Mouse (Mus musculus): ENCODE measurements around the gene Lypla2. TPM values are rescaled to one million over a fixed set of nuclear protein-coding genes. Genes with fewer than 3 reads are reported as not detected.

Gene Lypla2
- total and polyA plus RNA-seq, 3 experiments = 54.9 to 91.8 (median 57.2) TPM

DNA sequence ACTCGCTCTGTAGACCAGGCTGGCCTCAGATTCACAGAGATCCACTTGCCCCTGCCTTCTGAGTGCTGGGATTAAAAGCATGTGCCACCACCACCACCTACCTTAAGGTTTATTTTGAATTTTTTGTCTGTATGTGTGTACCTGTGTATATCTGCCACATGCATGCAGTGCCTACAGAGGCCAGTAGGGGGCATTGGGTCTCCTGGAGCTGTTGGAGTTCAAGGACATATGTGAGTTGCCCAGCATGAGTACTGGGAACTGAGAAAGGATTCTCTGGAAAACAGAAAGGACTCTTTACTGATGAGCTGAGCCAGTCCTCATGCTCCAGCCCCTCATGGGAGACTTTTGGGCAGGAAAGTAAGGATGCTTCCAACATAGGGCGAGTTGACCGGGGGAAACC, 20.9 kb downstream of the Lypla2 start:
- H3K79me2 ChIP-seq (replicated peaks; ENCODE audit: control insufficient read depth, extremely low read depth, insufficient read depth, poor library complexity, severe bottlenecking) = no peaks in the 10 kb centered on the region
- H3K27me3 ChIP-seq (replicated peaks) = no peaks in the 10 kb centered on the region
- in situ Hi-C loops (cut with MboI; ENCODE audit: low pct_ligation_motif_present, low pct_unique_long_range_greater_than_20kb, low sequenced_read_pairs) (no loop called here), dilution Hi-C loops (cut with MboI; ENCODE audit: extremely low pct_ligation_motif_present, extremely low pct_unique_long_range_greater_than_20kb, low sequenced_read_pairs) (no loop called here)
- H3K9me3 ChIP-seq (replicated peaks; ENCODE audit: low read length) = peaks cover 11% of the 10 kb centered on the region
- no peak for DNase-seq (ENCODE audit: extremely low read depth)
- TF ChIP-seq CTCF (conservative IDR thresholded peaks at IDR 0.05 in 1 of 2, IDR thresholded peaks at IDR 0.05 in 1 of 2; ENCODE audit: low read depth in 2 of 2, low read length in 2 of 2) (peak; percentile 18 to 27; a peak in 1 of 4 replicates), JUND (conservative IDR thresholded peaks at IDR 0.05; ENCODE audit: low read depth, low read length) (no peak)
- no peak overlapping the region for H3K4me2 ChIP-seq (ENCODE audit: insufficient read depth, low read depth, poor library complexity, severe bottlenecking)
- H3K9ac ChIP-seq (ENCODE audit: insufficient read depth, low read depth) = no peak overlapping the region
- H3K4me1 ChIP-seq (ENCODE audit: control insufficient read depth in 1 of 2, insufficient read depth in 2 of 2) = peaks cover 0 to 17% of the 10 kb centered on the region in 2 experiments; a peak in 2 of 4 replicates
- no peak overlapping the region for H3K4me3 ChIP-seq (replicated peaks in 1 of 3; ENCODE audit: low read depth in 2 of 3, low read length in 2 of 3, poor library complexity in 1 of 3)
- no peak overlapping the region for H3K27ac ChIP-seq (ENCODE audit: insufficient read depth, low read depth)
- peaks cover 26 to 60% of the 10 kb centered on the region in 2 experiments for H3K36me3 ChIP-seq (replicated peaks in 1 of 2; ENCODE audit: control insufficient read depth in 1 of 2, insufficient read depth in 1 of 2, low read length in 1 of 2)

DNA sequence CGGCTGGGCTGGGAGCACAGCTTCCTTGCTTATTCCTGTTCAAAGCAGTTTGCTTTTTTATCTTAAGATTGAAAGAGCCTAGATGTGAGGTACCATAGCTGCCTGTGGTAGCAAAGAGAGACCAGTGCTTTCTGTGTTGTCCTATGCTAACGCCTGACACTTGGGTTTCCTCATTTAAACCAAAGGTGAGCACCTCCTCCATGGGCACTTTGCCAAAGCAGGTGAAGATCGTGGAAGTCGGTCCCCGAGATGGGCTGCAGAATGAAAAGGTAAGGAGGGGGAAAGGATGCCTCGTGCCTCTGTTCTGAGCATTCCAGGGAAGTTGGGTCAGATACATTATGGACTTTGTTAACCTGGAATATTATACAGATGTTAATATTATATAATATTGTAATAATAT, 22.1 kb downstream of the Lypla2 start:
- Histone ChIP-seq H3K4me3 (replicated peaks in 1 of 3; ENCODE audit: low read depth in 2 of 3, low read length in 2 of 3, poor library complexity in 1 of 3) (no peak overlapping the region), H3K27me3 (replicated peaks) (no peaks in the 10 kb centered on the region), H3K79me2 (replicated peaks; ENCODE audit: control insufficient read depth, extremely low read depth, insufficient read depth, poor library complexity, severe bottlenecking) (no peaks in the 10 kb centered on the region), H3K36me3 (replicated peaks in 1 of 2; ENCODE audit: control insufficient read depth in 1 of 2, insufficient read depth in 1 of 2, low read length in 1 of 2) (peaks cover 18 to 50% of the 10 kb centered on the region in 2 experiments), H3K4me1 (ENCODE audit: control insufficient read depth in 1 of 2, insufficient read depth in 2 of 2) (peaks cover 3 to 23% of the 10 kb centered on the region in 2 experiments; a peak in 3 of 4 replicates), H3K9ac (ENCODE audit: insufficient read depth, low read depth) (no peak overlapping the region), H3K27ac (ENCODE audit: insufficient read depth, low read depth) (no peak overlapping the region), H3K4me2 (ENCODE audit: insufficient read depth, low read depth, poor library complexity, severe bottlenecking) (no peak overlapping the region), H3K9me3 (replicated peaks; ENCODE audit: low read length) (peaks cover 11% of the 10 kb centered on the region)
- TF ChIP-seq CHD2 (IDR thresholded peaks at IDR 0.05; ENCODE audit: low read length) = no peak
- no peak for TF ChIP-seq JUND (conservative IDR thresholded peaks at IDR 0.05; ENCODE audit: low read depth, low read length)
- TF ChIP-seq ZMIZ1 (IDR thresholded peaks at IDR 0.05; ENCODE audit: low read depth, low read length) = no peak
- no peak for TF ChIP-seq KAT2A (IDR thresholded peaks at IDR 0.05; ENCODE audit: insufficient replicate concordance, low read length)
- no peak for TF ChIP-seq USF1 (IDR thresholded peaks at IDR 0.05; ENCODE audit: low read depth, low read length)
- no peak for TF ChIP-seq HCFC1 (IDR thresholded peaks at IDR 0.05; ENCODE audit: low read depth, low read length)
- TF ChIP-seq UBTF (IDR thresholded peaks at IDR 0.05; ENCODE audit: low read depth, low read length) = no peak
- in situ Hi-C loops (cut with MboI; ENCODE audit: low pct_ligation_motif_present, low pct_unique_long_range_greater_than_20kb, low sequenced_read_pairs) (no loop called here), dilution Hi-C loops (cut with MboI; ENCODE audit: extremely low pct_ligation_motif_present, extremely low pct_unique_long_range_greater_than_20kb, low sequenced_read_pairs) (no loop called here)
- no peak for DNase-seq (ENCODE audit: extremely low read depth)

DNA sequence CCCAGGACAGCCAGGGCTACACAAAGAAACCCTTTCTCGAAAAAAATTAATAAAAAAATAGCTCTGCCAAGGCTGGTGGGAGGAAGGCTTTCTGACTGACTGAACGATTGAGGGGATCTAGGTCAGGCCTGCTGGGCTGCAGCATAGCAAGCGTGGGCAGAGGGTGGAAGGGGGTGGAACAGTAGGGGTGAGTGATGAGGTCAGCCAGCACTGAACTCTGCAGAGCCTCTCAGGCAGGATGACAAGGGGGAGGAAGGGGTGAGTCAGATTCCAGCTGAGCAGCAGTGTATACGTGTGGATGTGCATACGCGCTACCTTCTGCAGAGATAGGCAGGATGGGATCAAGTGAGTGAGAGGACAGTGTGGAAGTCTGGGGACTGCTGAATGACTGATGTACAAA, 22.5 kb downstream of the Lypla2 start:
- no peak for DNase-seq (ENCODE audit: extremely low read depth)
- peaks cover 17 to 46% of the 10 kb centered on the region in 2 experiments for H3K36me3 ChIP-seq (replicated peaks in 1 of 2; ENCODE audit: control insufficient read depth in 1 of 2, insufficient read depth in 1 of 2, low read length in 1 of 2)
- H3K27ac ChIP-seq (ENCODE audit: insufficient read depth, low read depth) = no peak overlapping the region
- no peak overlapping the region for H3K4me3 ChIP-seq (replicated peaks in 1 of 3; ENCODE audit: low read depth in 2 of 3, low read length in 2 of 3, poor library complexity in 1 of 3)
- H3K9me3 ChIP-seq (replicated peaks; ENCODE audit: low read length) = peaks cover 11% of the 10 kb centered on the region
- no peaks in the 10 kb centered on the region for H3K79me2 ChIP-seq (replicated peaks; ENCODE audit: control insufficient read depth, extremely low read depth, insufficient read depth, poor library complexity, severe bottlenecking)
- H3K4me1 ChIP-seq (ENCODE audit: control insufficient read depth in 1 of 2, insufficient read depth in 2 of 2) = peaks cover 3 to 23% of the 10 kb centered on the region in 2 experiments; a peak in 3 of 4 replicates
- no peak overlapping the region for H3K9ac ChIP-seq (ENCODE audit: insufficient read depth, low read depth)
- H3K27me3 ChIP-seq (replicated peaks) = no peaks in the 10 kb centered on the region
- in situ Hi-C loops (cut with MboI; ENCODE audit: low pct_ligation_motif_present, low pct_unique_long_range_greater_than_20kb, low sequenced_read_pairs) (loop anchor here (10.0 kb wide), 1 partner anchor 65 kb away; no protein-coding TSS in a partner anchor), dilution Hi-C loops (cut with MboI; ENCODE audit: extremely low pct_ligation_motif_present, extremely low pct_unique_long_range_greater_than_20kb, low sequenced_read_pairs) (no loop called here)
- TF ChIP-seq TCF12 (IDR thresholded peaks at IDR 0.05; ENCODE audit: low read depth, low read length) (no peak), ZNF384 (IDR thresholded peaks at IDR 0.05; ENCODE audit: low read depth, low read length) (no peak), JUN (IDR thresholded peaks at IDR 0.05; ENCODE audit: insufficient read depth, low read depth, low read length) (no peak), GABPA (IDR thresholded peaks at IDR 0.05; ENCODE audit: insufficient replicate concordance, low read depth, low read length) (no peak), USF1 (IDR thresholded peaks at IDR 0.05; ENCODE audit: low read depth, low read length) (no peak), ZC3H11A (IDR thresholded peaks at IDR 0.05; ENCODE audit: low read depth, low read length) (no peak), SMC3 (IDR thresholded peaks at IDR 0.05; ENCODE audit: low read depth, low read length) (no peak), ZMIZ1 (IDR thresholded peaks at IDR 0.05; ENCODE audit: low read depth, low read length) (no peak)
- no peak overlapping the region for H3K4me2 ChIP-seq (ENCODE audit: insufficient read depth, low read depth, poor library complexity, severe bottlenecking)
